10 mouse cellular contexts compared by ENCODE assay signal in the genomic region with DNA sequence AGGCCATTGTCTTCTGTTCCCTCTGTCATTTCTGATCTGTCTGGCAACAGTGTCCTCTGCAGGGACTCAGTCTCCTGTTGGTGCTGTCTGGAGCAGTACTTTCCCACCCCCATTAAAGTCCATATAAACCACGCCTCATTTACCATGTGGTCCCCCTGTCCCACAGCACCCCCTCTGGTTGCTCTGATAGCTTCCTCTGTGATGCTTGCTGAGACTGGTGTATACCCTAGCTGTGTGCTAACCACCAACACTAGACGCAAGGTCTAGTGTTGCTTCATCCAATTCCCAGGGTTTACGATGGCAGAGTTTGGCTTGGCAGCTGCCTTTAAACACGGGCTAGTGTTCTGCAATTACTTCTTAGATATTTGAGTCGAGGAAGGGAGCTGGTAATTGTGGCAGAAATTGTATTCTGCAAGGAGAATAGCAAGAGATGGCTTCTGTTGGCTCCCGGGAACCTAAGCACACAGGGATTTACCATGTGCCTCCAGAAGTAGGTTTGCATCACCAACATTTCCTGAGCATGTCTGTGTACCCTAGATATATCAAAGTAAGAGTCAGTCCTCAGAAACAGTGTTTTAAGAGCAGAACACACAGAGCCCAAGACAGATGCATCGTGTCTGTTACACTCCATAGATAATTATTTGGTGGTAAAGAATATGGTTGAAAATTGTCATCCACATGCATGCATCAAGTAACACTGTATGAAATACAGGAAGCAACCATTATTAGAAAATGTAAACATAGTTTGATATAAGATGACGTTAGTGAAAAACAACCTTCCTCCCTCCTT.
A peak's percentile ranks its signal among the peaks of the same experiment; 100 is the strongest.
DNase-seq lines count a peak whose midpoint lies in the region; ATAC-seq and TF ChIP-seq lines count a peak whose summit lies in the region.
"Had no signal": no experiment of that assay in that cellular context is flagged by ENCODE, and none has a peak within 500 bp of the region (broad histone marks: within the 10 kb centered on the region; RNA-seq: fewer than 3 reads in every experiment).

No protein-coding gene starts in this region.

- H3K4me1 ChIP-seq in thymus, adult 2 months (replicated peaks; ENCODE audit: control insufficient read depth, insufficient read depth, low read length) = peaks cover 3% of the 10 kb centered on the region; the same call in 1 of the 2 replicates
- no peaks in the 10 kb centered on the region for H3K4me1 ChIP-seq in lung, embryonic 14.5 days (ENCODE audit: insufficient read depth)
- H3K4me1 ChIP-seq in forebrain, embryonic 13.5 days = no peaks in the 10 kb centered on the region
- H3K4me1 ChIP-seq: heart, embryonic 10.5 days; liver, embryonic 15.5 days had no signal

- intact Hi-C loops in heart, postnatal 10 days (cut with DNase I) = no loop called here

- no peaks in the 10 kb centered on the region for H3K36me3 ChIP-seq in thymus, adult 2 months (ENCODE audit: control insufficient read depth, insufficient read depth, low read length)
- no peaks in the 10 kb centered on the region for H3K36me3 ChIP-seq in lung, embryonic 14.5 days (ENCODE audit: insufficient read depth)
- no peaks in the 10 kb centered on the region for H3K36me3 ChIP-seq in forebrain, embryonic 13.5 days (ENCODE audit: poor library complexity, severe bottlenecking)
- H3K36me3 ChIP-seq: heart, embryonic 10.5 days had no signal

- H3K9me3 ChIP-seq in lung, embryonic 14.5 days (ENCODE audit: low read depth, low read length) = no peaks in the 10 kb centered on the region
- no peaks in the 10 kb centered on the region for H3K9me3 ChIP-seq in forebrain, embryonic 13.5 days (replicated peaks)
- H3K9me3 ChIP-seq: heart, embryonic 10.5 days; liver, embryonic 15.5 days had no signal

- TF ChIP-seq CTCF in thymus, adult 2 months (IDR thresholded peaks at IDR 0.05; ENCODE audit: borderline replicate concordance, control insufficient read depth, extremely low read depth, insufficient read depth, low read length, poor library complexity) = no peak
- peak; percentile 50 for TF ChIP-seq CTCF in lung, embryonic 14.5 days (IDR thresholded peaks at IDR 0.05; ENCODE audit: low read depth)

- no peak overlapping the region for H3K9ac ChIP-seq in lung, embryonic 14.5 days
- no peak overlapping the region for H3K9ac ChIP-seq in forebrain, embryonic 13.5 days
- H3K9ac ChIP-seq: liver, embryonic 15.5 days had no signal

- no peaks in the 10 kb centered on the region for H3K27me3 ChIP-seq in thymus, adult 2 months (ENCODE audit: control insufficient read depth, insufficient read depth, low read length)
- no peaks in the 10 kb centered on the region for H3K27me3 ChIP-seq in lung, embryonic 14.5 days (ENCODE audit: insufficient read depth, low read length)
- H3K27me3 ChIP-seq in forebrain, embryonic 13.5 days = no peaks in the 10 kb centered on the region
- H3K27me3 ChIP-seq: liver, embryonic 15.5 days had no signal

- no peak for TF ChIP-seq POLR2A in thymus, adult 2 months (IDR thresholded peaks at IDR 0.05; ENCODE audit: control insufficient read depth, extremely low read depth, insufficient read depth, low read length, poor library complexity)

- DNase-seq in heart, adult 8-10 months (ENCODE audit: low spot score) = peak; percentile 11
- DNase-seq in heart, postnatal 10 days = no peak
- peak; percentile 42 for DNase-seq in thymus, adult 2 months
- no peak for DNase-seq in thymus, adult 18-20 months
- DNase-seq in lung, embryonic 14.5 days = peak; percentile 91
- DNase-seq in thymus, postnatal 4 days = peak; percentile 67
- no peak for DNase-seq in gastrocnemius, postnatal 25 days

- no peak overlapping the region for H3K4me3 ChIP-seq in thymus, adult 2 months (ENCODE audit: control insufficient read depth, insufficient read depth, low read length)
- H3K4me3 ChIP-seq in lung, embryonic 14.5 days (ENCODE audit: low read depth, low read length) = no peak overlapping the region
- no peak overlapping the region for H3K4me3 ChIP-seq in forebrain, embryonic 13.5 days
- H3K4me3 ChIP-seq: heart, embryonic 10.5 days; liver, embryonic 15.5 days had no signal

- ATAC-seq in lung, embryonic 14.5 days (ENCODE audit: insufficient read depth) = peak; percentile 83
- no peak for ATAC-seq in forebrain, embryonic 13.5 days

- H3K27ac ChIP-seq in thymus, adult 2 months (ENCODE audit: control insufficient read depth, insufficient read depth, low read length) = no peak overlapping the region
- peak overlapping the region; percentile 39; the same call in 1 of the 2 replicates for H3K27ac ChIP-seq in lung, embryonic 14.5 days (ENCODE audit: low read depth)
- H3K27ac ChIP-seq in forebrain, embryonic 13.5 days = no peak overlapping the region
- H3K27ac ChIP-seq: heart, embryonic 10.5 days; liver, embryonic 15.5 days had no signal

- no peak overlapping the region for H3K4me2 ChIP-seq in lung, embryonic 14.5 days
- H3K4me2 ChIP-seq in forebrain, embryonic 13.5 days = no peak overlapping the region
- H3K4me2 ChIP-seq: liver, embryonic 15.5 days had no signal

- WGBS in thymus, adult 2 months = 89% methylated on average over 8 of the region's 8 CpGs
- 50% methylated on average over 8 of the region's 8 CpGs for WGBS in lung, embryonic 14.5 days
- 89% methylated on average over 8 of the region's 8 CpGs for WGBS in forebrain, embryonic 13.5 days

Comparison
In these comparisons a context has a peak if more than half of its experiments do, and no peak if none do; other contexts are left out.
1. DNase-seq: peak in heart, adult 8-10 months (single experiment), thymus, adult 2 months (single experiment), lung, embryonic 14.5 days (single experiment) and thymus, postnatal 4 days (single experiment); none in heart, postnatal 10 days (0 of 2), thymus, adult 18-20 months (0 of 2) and gastrocnemius, postnatal 25 days (single experiment).